Mouse (Mus musculus) neural tube, embryonic 14.5 days (tissue): ENCODE measurements around the gene 1700019N19Rik. TPM values are rescaled to one million over a fixed set of nuclear protein-coding genes. Genes with fewer than 3 reads are reported as not detected.

Source experiments
- ATAC-seq: fragments of 200-750 bp; cut with Nextera tagmentation; 2 replicates; pipeline ENCODE4 v1.8.0; 2017; ENCODE audit warnings: low read depth, mild to moderate bottlenecking, moderate TSS enrichment, moderate library complexity
- H3K27ac ChIP-seq: fragments of 300-500 bp; sonication (generic); 2 replicates; pipeline ENCODE4 v1.5.1; 2014; ENCODE audit warnings: low read depth, mild to moderate bottlenecking, control low read depth, low read length, moderate library complexity, mixed read lengths
- H3K27me3 ChIP-seq: fragments of 300-500 bp; sonication (generic); 2 replicates; pipeline ENCODE4 v1.6.1; 2014; ENCODE audit warnings: low read length; ENCODE audit not compliant: control insufficient read depth, insufficient read depth
- H3K36me3 ChIP-seq: fragments of 300-500 bp; sonication (generic); 2 replicates; pipeline ENCODE4 v1.6.1; 2014; ENCODE audit warnings: low read length, mixed read lengths; ENCODE audit not compliant: control insufficient read depth, insufficient read depth
- H3K4me1 ChIP-seq: fragments of 300-500 bp; sonication (generic); 2 replicates; pipeline ENCODE4 v1.6.1; 2014; ENCODE audit warnings: low read length; ENCODE audit not compliant: control insufficient read depth, insufficient read depth
- H3K4me2 ChIP-seq: fragments of 300-500 bp; sonication (generic); 2 replicates; pipeline ENCODE4 v1.6.1; 2014; ENCODE audit warnings: mild to moderate bottlenecking, low read depth, low read length, control low read depth
- H3K4me3 ChIP-seq: fragments of 300-500 bp; sonication (generic); 2 replicates; pipeline ENCODE4 v1.5.1; 2014; ENCODE audit warnings: low read depth, low read length, control low read depth, mixed read lengths
- H3K9ac ChIP-seq: fragments of 300-500 bp; sonication (generic); replicated peaks from 2 replicates; pipeline ENCODE4 v1.6.1; 2014; ENCODE audit warnings: low read depth, mild to moderate bottlenecking, control low read depth, low read length, mixed read lengths
- H3K9me3 ChIP-seq: fragments of 300-500 bp; sonication (generic); 2 replicates; pipeline ENCODE4 v1.6.1; 2016; ENCODE audit warnings: low read length; ENCODE audit not compliant: control insufficient read depth
- WGBS: fragments of 180-500 bp; shearing (Covaris S2); extraction: QIAGEN DNeasy Blood & Tissue Kit; methylation state at CpG from one replicate; pipeline ENCODE4 v1.1.7; 2014; 5-methylcytosine and 5-hydroxymethylcytosine counted together
- polyA plus RNA-seq: library from polyadenylated mRNA; unstranded; fragments of >200 nt; fragmentation: Nextera tagmentation; extraction: Ambion mirVana; gene quantifications from 2 replicates; pipeline ENCODE4 v1.2.1, GENCODE M21; 2014

The 1700019N19Rik gene
- polyA plus RNA-seq, 1 experiment from 2014 or later: not detected

DNA sequence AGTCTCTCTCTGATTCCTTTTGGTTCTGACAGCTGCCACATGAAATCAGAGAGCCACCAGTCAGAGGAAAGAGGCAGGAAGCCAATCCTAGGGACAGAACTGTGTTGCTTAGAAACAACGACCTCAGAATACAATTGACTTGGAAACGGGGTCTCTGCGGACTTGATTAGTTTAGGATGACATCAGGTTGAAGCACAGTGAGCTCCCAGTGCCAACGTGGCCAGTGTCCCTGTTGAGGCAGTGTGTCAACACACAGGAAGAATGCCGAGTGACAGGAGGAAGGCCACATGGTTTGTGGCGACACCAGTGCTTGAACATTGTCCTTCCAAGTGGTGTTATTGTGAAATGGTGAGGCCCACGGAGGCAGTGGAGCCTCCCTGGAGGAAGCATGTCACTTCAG is 10.3 kb downstream of the 1700019N19Rik start:
- Histone ChIP-seq H3K36me3 (no peaks in the 10 kb centered on the region), H3K4me3 (no peak overlapping the region), H3K4me1 (peaks cover 5% of the 10 kb centered on the region; the same call in 1 of the 2 replicates), H3K9ac (no peak overlapping the region), H3K9me3 (no peaks in the 10 kb centered on the region), H3K4me2 (no peak overlapping the region), H3K27ac (no peak overlapping the region), H3K27me3 (no peaks in the 10 kb centered on the region)
- ATAC-seq: no peak
- 33% methylated on average over 7 of the region's 7 CpGs for WGBS

DNA sequence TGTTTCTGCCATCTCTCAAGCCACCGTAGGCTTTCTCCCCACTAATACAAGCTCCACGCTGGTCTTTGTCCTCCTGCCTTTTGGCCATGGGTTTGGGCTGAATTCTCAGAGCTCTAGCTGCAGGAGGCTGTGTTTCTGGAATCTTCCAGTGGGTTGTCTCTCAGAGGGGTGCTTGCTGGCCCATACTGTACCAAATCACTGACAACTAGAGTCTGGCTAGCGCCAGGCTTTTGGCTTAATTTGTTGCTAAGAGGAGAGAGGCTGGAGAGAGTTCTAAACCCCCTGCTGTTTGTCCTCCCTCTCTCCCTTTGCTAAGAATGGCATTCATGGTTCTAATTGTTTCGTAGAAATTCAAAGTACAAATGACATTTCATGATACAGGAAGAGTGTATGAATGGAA is 12.7 kb downstream of the 1700019N19Rik start:
- no peak for ATAC-seq
- Histone ChIP-seq H3K27me3 (no peaks in the 10 kb centered on the region), H3K4me2 (no peak overlapping the region), H3K9ac (no peak overlapping the region), H3K4me3 (no peak overlapping the region), H3K27ac (no peak overlapping the region), H3K9me3 (no peaks in the 10 kb centered on the region), H3K36me3 (no peaks in the 10 kb centered on the region), H3K4me1 (peaks cover 5% of the 10 kb centered on the region; the same call in 1 of the 2 replicates)
- WGBS: 39% methylated on average over 4 of the region's 4 CpGs

DNA sequence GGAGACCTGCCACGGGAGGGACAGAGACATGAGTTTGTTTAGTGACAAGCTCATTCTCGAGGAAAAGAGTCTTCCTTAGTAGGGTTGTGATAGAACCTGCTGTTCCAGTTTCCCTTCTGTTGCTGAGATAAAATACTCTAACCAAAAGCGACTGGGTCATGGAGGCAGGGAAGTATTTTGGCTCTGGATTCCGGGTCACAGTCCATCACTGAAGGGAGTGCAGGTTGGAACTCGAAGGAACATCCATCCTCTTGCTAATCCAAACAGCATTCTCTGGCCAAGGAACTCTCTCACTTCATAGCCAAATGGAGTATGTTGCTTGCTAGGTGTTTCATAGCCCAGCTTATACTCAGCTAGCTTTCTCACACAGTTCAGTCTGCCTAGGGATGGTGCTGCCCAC is 17.8 kb downstream of the 1700019N19Rik start:
- H3K4me1 ChIP-seq: peaks cover 2% of the 10 kb centered on the region; the same call in 1 of the 2 replicates
- H3K4me2 ChIP-seq: no peak overlapping the region
- WGBS: 78% methylated on average over 5 of the region's 5 CpGs
- H3K9me3 ChIP-seq: no peaks in the 10 kb centered on the region
- no peak overlapping the region for H3K27ac ChIP-seq
- H3K4me3 ChIP-seq: no peak overlapping the region
- no peak for ATAC-seq
- no peak overlapping the region for H3K9ac ChIP-seq
- no peaks in the 10 kb centered on the region for H3K36me3 ChIP-seq
- H3K27me3 ChIP-seq: no peaks in the 10 kb centered on the region

DNA sequence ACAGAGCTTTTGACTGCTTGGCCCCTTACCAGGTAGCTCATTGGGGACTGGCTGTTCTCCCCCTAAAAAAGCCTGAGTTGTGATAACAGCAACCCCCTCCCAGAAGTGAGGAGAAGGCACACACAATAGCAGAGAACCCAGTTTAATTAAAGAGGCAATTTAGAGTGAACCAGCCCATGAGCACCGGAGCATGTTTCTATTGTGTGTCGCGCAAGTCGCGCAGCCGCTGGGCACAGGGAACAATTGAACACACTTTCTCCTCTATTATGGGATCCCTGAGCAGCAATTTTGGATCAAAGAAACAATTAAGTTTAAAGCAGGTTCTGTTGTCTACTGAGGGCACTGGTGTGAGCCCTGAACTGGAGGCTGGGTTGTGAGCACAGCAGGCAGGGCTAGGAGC is 26.9 kb downstream of the 1700019N19Rik start:
- H3K4me2 ChIP-seq: no peak overlapping the region
- no peak for ATAC-seq
- 11% methylated on average over 6 of the region's 6 CpGs for WGBS
- no peak overlapping the region for H3K9ac ChIP-seq
- no peak overlapping the region for H3K4me3 ChIP-seq
- no peaks in the 10 kb centered on the region for H3K4me1 ChIP-seq
- H3K27ac ChIP-seq: no peak overlapping the region
- H3K27me3 ChIP-seq: no peaks in the 10 kb centered on the region
- H3K36me3 ChIP-seq: no peaks in the 10 kb centered on the region
- H3K9me3 ChIP-seq: no peaks in the 10 kb centered on the region

DNA sequence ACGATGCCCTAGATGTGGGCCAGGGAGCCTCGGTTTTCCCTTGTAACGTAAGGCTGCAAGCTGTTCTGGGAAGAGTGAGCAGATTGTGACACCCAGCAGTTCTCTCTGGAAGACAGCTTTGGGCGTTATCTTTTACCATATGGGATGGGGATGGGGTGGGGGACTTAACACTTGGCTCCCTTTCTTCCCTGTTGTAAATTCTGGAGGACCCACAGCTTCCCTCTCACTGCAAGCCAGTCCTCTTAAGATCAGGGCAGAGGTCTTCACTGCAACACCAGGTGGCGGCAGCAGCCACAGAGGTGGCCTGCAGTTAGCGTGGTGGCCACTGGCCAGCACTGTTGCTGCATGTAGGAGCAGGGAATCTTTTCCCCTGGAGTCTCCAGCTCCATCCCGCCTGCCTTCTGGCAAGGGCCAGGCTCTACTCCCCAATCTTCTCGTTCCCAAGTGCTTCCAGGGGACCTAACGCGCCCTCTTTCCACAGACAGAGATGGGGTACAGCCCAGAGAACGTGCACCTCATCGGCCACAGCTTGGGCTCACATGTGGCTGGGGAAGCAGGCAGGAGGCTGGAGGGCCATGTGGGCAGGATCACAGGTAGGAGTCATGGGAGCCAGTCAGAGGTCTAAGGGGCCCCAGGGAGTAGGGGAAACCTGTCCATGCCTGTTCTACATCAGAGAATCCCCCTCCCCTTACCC is 31.3 kb downstream of the 1700019N19Rik start:
- ATAC-seq: peak; percentile 89
- no peak overlapping the region for H3K27ac ChIP-seq
- WGBS: 10% methylated on average over 12 of the region's 12 CpGs
- H3K4me3 ChIP-seq: no peak overlapping the region
- H3K36me3 ChIP-seq: no peaks in the 10 kb centered on the region
- H3K27me3 ChIP-seq: no peaks in the 10 kb centered on the region
- 0 out of 2 replicates have a peak overlapping the region, but pooled peaks have one; percentile 16 for H3K4me2 ChIP-seq
- H3K4me1 ChIP-seq: no peaks in the 10 kb centered on the region
- no peaks in the 10 kb centered on the region for H3K9me3 ChIP-seq
- H3K9ac ChIP-seq: no peak overlapping the region

DNA sequence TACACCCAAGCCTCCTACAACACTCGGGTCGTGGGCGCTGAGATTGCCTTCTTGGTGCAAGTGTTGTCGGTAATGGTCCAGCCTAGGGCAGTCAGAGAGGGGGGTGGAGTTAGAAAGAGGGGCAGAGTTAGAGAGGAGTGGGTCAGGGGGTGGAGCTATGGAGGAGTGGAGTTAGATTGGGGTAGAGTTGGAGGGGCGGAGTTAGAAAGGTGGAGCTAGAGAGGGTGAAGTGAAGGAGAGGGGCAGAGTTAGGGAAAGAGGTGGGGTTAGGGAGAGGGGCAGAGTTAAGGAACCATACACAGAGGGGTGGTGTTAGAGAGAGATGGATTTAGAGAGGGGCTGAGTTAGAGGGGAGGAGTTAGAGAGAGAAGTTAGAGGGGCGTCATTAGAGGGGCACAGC is 31.9 kb downstream of the 1700019N19Rik start:
- no peak overlapping the region for H3K4me3 ChIP-seq
- H3K9me3 ChIP-seq: no peaks in the 10 kb centered on the region
- H3K9ac ChIP-seq: no peak overlapping the region
- H3K4me1 ChIP-seq: no peaks in the 10 kb centered on the region
- H3K27me3 ChIP-seq: no peaks in the 10 kb centered on the region
- WGBS: 26% methylated on average over 6 of the region's 6 CpGs
- no peak for ATAC-seq
- no peaks in the 10 kb centered on the region for H3K36me3 ChIP-seq
- no peak overlapping the region for H3K27ac ChIP-seq
- H3K4me2 ChIP-seq: no peak overlapping the region

DNA sequence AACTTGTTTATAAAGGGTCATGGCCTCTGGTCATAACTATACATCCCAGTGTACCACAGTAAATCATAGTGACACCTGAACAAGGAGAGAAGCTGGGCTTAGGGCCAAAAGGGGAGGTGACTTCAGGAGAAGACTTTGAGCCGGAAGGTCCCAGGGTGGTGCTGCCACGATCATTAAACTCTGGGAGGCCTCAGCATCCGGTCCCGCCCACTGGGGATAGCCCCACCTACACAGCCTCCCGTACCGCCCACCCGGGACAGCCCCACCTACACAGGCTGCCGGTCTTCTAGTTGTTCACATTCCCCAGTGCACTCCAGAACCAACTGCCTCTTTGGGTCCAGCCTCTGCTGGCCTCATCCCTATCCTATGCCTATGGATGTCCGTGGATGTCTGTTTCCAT is 34.8 kb downstream of the 1700019N19Rik start, which contains the start of gene Pnliprp2:
Gene Pnliprp2 (plus strand): TSS at position 297 of the 400 bp plus-strand sequence.
- Histone ChIP-seq H3K9me3 (no peaks in the 10 kb centered on the region), H3K4me1 (no peaks in the 10 kb centered on the region), H3K4me3 (no peak within 1 kb of the TSS), H3K9ac (no peak within 1 kb of the TSS), H3K36me3 (no peaks in the 10 kb centered on the region), H3K27ac (no peak within 1 kb of the TSS), H3K27me3 (no peaks in the 10 kb centered on the region), H3K4me2 (no peak within 1 kb of the TSS)
- no peak for ATAC-seq
- WGBS: 58% methylated on average over 9 of the region's 9 CpGs

DNA sequence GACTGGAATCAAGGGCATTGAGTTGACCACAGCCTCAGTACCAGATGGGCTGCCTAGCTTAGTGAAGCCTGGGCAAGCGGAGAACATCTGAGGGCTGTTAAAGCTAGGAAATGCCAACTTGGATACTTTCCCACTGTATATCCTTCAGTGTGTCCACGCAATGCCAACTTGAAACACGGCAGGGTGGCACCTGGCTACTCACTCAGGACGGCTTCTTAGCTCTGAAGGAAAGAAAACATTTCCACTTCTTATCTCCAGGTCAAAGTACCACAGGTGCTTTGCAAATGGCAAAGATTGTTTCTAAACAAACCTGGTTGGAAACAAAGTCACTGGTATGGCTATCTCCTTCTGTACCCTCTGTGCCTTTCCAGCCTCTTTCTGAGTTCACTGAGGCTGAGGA is 35.4 kb downstream of the 1700019N19Rik start:
- Histone ChIP-seq H3K4me3 (no peak overlapping the region), H3K27me3 (no peaks in the 10 kb centered on the region), H3K4me2 (no peak overlapping the region), H3K9me3 (no peaks in the 10 kb centered on the region), H3K9ac (no peak overlapping the region), H3K4me1 (no peaks in the 10 kb centered on the region), H3K27ac (no peak overlapping the region), H3K36me3 (no peaks in the 10 kb centered on the region)
- WGBS: 95% methylated on average over 4 of the region's 4 CpGs
- no peak for ATAC-seq

DNA sequence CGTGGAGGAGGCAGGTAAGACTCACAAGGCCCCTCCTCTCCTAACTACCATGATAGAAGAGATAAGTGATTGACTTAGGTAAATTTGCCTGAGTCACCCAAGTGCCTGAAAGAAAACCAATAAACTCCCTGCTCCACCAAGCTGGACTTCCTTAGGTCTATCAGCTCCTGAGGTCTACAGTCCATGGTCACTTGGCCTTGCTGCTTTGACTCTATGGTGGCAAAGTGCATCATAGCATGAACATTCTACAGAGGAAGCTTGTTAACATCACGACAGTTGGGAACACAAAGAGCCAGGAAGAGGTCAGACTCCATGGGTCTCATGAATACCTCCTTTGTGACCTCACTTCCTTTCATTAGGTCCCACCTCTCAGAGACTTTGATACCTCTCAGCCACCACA is 42.8 kb downstream of the 1700019N19Rik start:
- Histone ChIP-seq H3K36me3 (no peaks in the 10 kb centered on the region), H3K4me1 (no peaks in the 10 kb centered on the region), H3K9me3 (no peaks in the 10 kb centered on the region), H3K4me3 (no peak overlapping the region), H3K27ac (no peak overlapping the region), H3K4me2 (no peak overlapping the region), H3K9ac (no peak overlapping the region), H3K27me3 (no peaks in the 10 kb centered on the region)
- no peak for ATAC-seq
- 71% methylated on average over 2 of the region's 2 CpGs for WGBS
